Mouse (Mus musculus) midbrain, embryonic 16.5 days (tissue): ENCODE results near the gene Vmo1. TPM values are rescaled to one million over a fixed set of nuclear protein-coding genes. Genes with fewer than 3 reads are reported as not detected.
"Not testable (repeated sequence)": the region's sequence is repeated elsewhere in the genome, so short reads cannot be mapped to it uniquely, and the experiment has no call there.

ENCODE experiments used
- ATAC-seq: fragments of 200-750 bp; cut with Nextera tagmentation; 2 replicates; pipeline ENCODE4 v1.8.0; 2017; ENCODE audit warnings: moderate TSS enrichment
- H3K27ac ChIP-seq: fragments of 300-500 bp; sonication (generic); 2 replicates; pipeline ENCODE4 v1.5.1; 2014; ENCODE audit warnings: mild to moderate bottlenecking, low read length, mixed read lengths
- H3K27me3 ChIP-seq: fragments of 300-500 bp; sonication (generic); 2 replicates; pipeline ENCODE4 v1.6.1; 2014; ENCODE audit warnings: low read depth, low read length, mixed read lengths; ENCODE audit not compliant: control insufficient read depth, insufficient read depth
- H3K36me3 ChIP-seq: fragments of 300-500 bp; sonication (generic); 2 replicates; pipeline ENCODE4 v1.6.1; 2014; ENCODE audit warnings: mild to moderate bottlenecking, low read length, moderate library complexity, mixed read lengths; ENCODE audit not compliant: control insufficient read depth, insufficient read depth
- H3K4me1 ChIP-seq: fragments of 300-500 bp; sonication (generic); 2 replicates; pipeline ENCODE4 v1.6.1; 2014; ENCODE audit warnings: mild to moderate bottlenecking, low read length, mixed read lengths; ENCODE audit not compliant: control insufficient read depth, insufficient read depth
- H3K4me2 ChIP-seq: fragments of 300-500 bp; sonication (generic); 2 replicates; pipeline ENCODE4 v1.6.1; 2014; ENCODE audit warnings: mild to moderate bottlenecking, low read length, mixed read lengths
- H3K4me3 ChIP-seq: fragments of 300-500 bp; sonication (generic); 2 replicates; pipeline ENCODE4 v1.5.1; 2014; ENCODE audit warnings: low read depth, mild to moderate bottlenecking, low read length, moderate library complexity, mixed read lengths
- H3K9ac ChIP-seq: fragments of 300-500 bp; sonication (generic); 2 replicates; pipeline ENCODE4 v1.6.1; 2014; ENCODE audit warnings: low read depth, low read length, mixed read lengths
- H3K9me3 ChIP-seq: fragments of 300-500 bp; sonication (generic); replicated peaks from 2 replicates; pipeline ENCODE4 v1.6.1; 2014; ENCODE audit warnings: mild to moderate bottlenecking, low read length, mixed read lengths; ENCODE audit not compliant: control insufficient read depth, poor library complexity, severe bottlenecking
- WGBS: fragments of 180-500 bp; shearing (Covaris S2); extraction: QIAGEN DNeasy Blood & Tissue Kit; methylation state at CpG from one replicate; pipeline ENCODE4 v1.1.7; 2014; 5-methylcytosine and 5-hydroxymethylcytosine counted together
- polyA plus RNA-seq: library from polyadenylated mRNA; unstranded; fragments of >200 nt; fragmentation: Nextera tagmentation; extraction: Ambion mirVana; gene quantifications from 2 replicates; pipeline ENCODE4 v1.2.1, GENCODE M21; 2015

Vmo1 gene
- polyA plus RNA-seq, 1 experiment from 2014 or later: not detected

GRCm38 (mm10) chr11:70500476-70500812, 14.0 kb downstream of the Vmo1 start:
- Histone ChIP-seq H3K27ac (no peak overlapping the region), H3K36me3 (no peaks in the 10 kb centered on the region), H3K9me3 (no peaks in the 10 kb centered on the region), H3K27me3 (peaks cover 2% of the 10 kb centered on the region; the same call in 1 of the 2 replicates), H3K4me3 (no peak overlapping the region), H3K9ac (no peak overlapping the region), H3K4me1 (no peaks in the 10 kb centered on the region), H3K4me2 (no peak overlapping the region)
- ATAC-seq: no peak
- 94% methylated on average over 1 of the region's 1 CpGs for WGBS

GRCm38 (mm10) chr11:70499566-70500475, 14.6 kb downstream of the Vmo1 start:
- no peak overlapping the region for H3K27ac ChIP-seq
- WGBS: 63% methylated on average over 14 of the region's 14 CpGs
- H3K4me3 ChIP-seq: no peak overlapping the region
- no peaks in the 10 kb centered on the region for H3K36me3 ChIP-seq
- no peak overlapping the region for H3K4me2 ChIP-seq
- no peaks in the 10 kb centered on the region for H3K9me3 ChIP-seq
- no peaks in the 10 kb centered on the region for H3K4me1 ChIP-seq
- ATAC-seq: no peak
- no peak overlapping the region for H3K9ac ChIP-seq
- H3K27me3 ChIP-seq: no peaks in the 10 kb centered on the region

- H3K4me1 ChIP-seq: no peaks in the 10 kb centered on the region
- no peak overlapping the region for H3K27ac ChIP-seq
- H3K36me3 ChIP-seq: no peaks in the 10 kb centered on the region
- no peak overlapping the region for H3K4me3 ChIP-seq
- no peak overlapping the region for H3K9ac ChIP-seq
- H3K27me3 ChIP-seq: no peaks in the 10 kb centered on the region
- H3K9me3 ChIP-seq: no peaks in the 10 kb centered on the region; the same call in 1 of the 2 replicates
- no peak for ATAC-seq
- no peak overlapping the region for H3K4me2 ChIP-seq
- 85% methylated on average over 6 of the region's 6 CpGs for WGBS
Observed at GRCm38 (mm10) chr11:70489684-70490083, 24.7 kb downstream of the Vmo1 start.

- no peaks in the 10 kb centered on the region for H3K36me3 ChIP-seq
- H3K27ac ChIP-seq: no peak overlapping the region
- no peaks in the 10 kb centered on the region for H3K27me3 ChIP-seq
- 92% methylated on average over 3 of the region's 3 CpGs for WGBS
- no peaks in the 10 kb centered on the region for H3K4me1 ChIP-seq
- ATAC-seq: no peak
- H3K4me2 ChIP-seq: no peak overlapping the region
- H3K9me3 ChIP-seq: no peaks in the 10 kb centered on the region; the same call in 1 of the 2 replicates
- H3K4me3 ChIP-seq: no peak overlapping the region
- no peak overlapping the region for H3K9ac ChIP-seq
Observed at GRCm38 (mm10) chr11:70489138-70489537, 25.3 kb downstream of the Vmo1 start.

GRCm38 (mm10) chr11:70487816-70488215, 26.6 kb downstream of the Vmo1 start:
- H3K27ac ChIP-seq: no peak overlapping the region
- no peak overlapping the region for H3K4me3 ChIP-seq
- 59% methylated on average over 4 of the region's 4 CpGs for WGBS
- H3K9me3 ChIP-seq: no peaks in the 10 kb centered on the region; the same call in 1 of the 2 replicates
- no peak for ATAC-seq
- H3K9ac ChIP-seq: no peak overlapping the region
- H3K27me3 ChIP-seq: no peaks in the 10 kb centered on the region
- no peaks in the 10 kb centered on the region for H3K4me1 ChIP-seq
- H3K4me2 ChIP-seq: no peak overlapping the region
- H3K36me3 ChIP-seq: no peaks in the 10 kb centered on the region

GRCm38 (mm10) chr11:70485498-70485897, 28.9 kb downstream of the Vmo1 start:
- 52% methylated on average over 2 of the region's 2 CpGs for WGBS

GRCm38 (mm10) chr11:70474872-70475534, 39.4 kb downstream of the Vmo1 start:
- H3K9me3 ChIP-seq: no peaks in the 10 kb centered on the region
- 74% methylated on average over 12 of the region's 12 CpGs for WGBS
- no peaks in the 10 kb centered on the region for H3K27me3 ChIP-seq
- H3K27ac ChIP-seq: no peak overlapping the region
- no peak overlapping the region for H3K4me2 ChIP-seq
- H3K36me3 ChIP-seq: no peaks in the 10 kb centered on the region
- H3K4me1 ChIP-seq: no peaks in the 10 kb centered on the region
- ATAC-seq: no peak
- no peak overlapping the region for H3K9ac ChIP-seq
- no peak overlapping the region for H3K4me3 ChIP-seq

More at GRCm38 (mm10) chr11:70485498-70485897, 28.9 kb downstream of the Vmo1 start:
- Histone ChIP-seq H3K36me3 (no peaks in the 10 kb centered on the region), H3K4me2 (no peak overlapping the region), H3K9ac (no peak overlapping the region), H3K9me3 (no peaks in the 10 kb centered on the region), H3K4me3 (no peak overlapping the region), H3K27me3 (no peaks in the 10 kb centered on the region), H3K4me1 (no peaks in the 10 kb centered on the region), H3K27ac (no peak overlapping the region)
- no peak for ATAC-seq

- H3K27me3 ChIP-seq, H3K9ac ChIP-seq, ATAC-seq, H3K9me3 ChIP-seq, H3K4me2 ChIP-seq, H3K4me1 ChIP-seq, H3K36me3 ChIP-seq, H3K4me3 ChIP-seq, H3K27ac ChIP-seq: not testable (repeated sequence)
- 88% methylated on average over 5 of the region's 5 CpGs for WGBS
Observed at GRCm38 (mm10) chr11:70473291-70473690, 41.1 kb downstream of the Vmo1 start.

GRCm38 (mm10) chr11:70472716-70473115, 41.7 kb downstream of the Vmo1 start:
- Histone ChIP-seq H3K36me3 (no peaks in the 10 kb centered on the region), H3K4me3 (no peak overlapping the region), H3K27me3 (no peaks in the 10 kb centered on the region), H3K27ac (no peak overlapping the region), H3K9me3 (no peaks in the 10 kb centered on the region), H3K4me1 (no peaks in the 10 kb centered on the region), H3K9ac (no peak overlapping the region), H3K4me2 (no peak overlapping the region)
- ATAC-seq: no peak
